ENCODE assay signal across 7 mouse cellular contexts in genomic region chr3:57846662-57846911, GRCm38 (mm10). TPM values are rescaled to one million over a fixed set of nuclear protein-coding genes. Genes with fewer than 3 reads are reported as not detected.
DNase-seq lines count a peak whose midpoint lies in the region; ATAC-seq lines count a peak whose summit lies in the region.

No protein-coding gene starts in this region.

- ATAC-seq in embryonic facial prominence, embryonic 13.5 days (ENCODE audit: insufficient number of reproducible peaks, insufficient read depth, low FRiP score, low TSS enrichment, low read depth): no peak
- peak; percentile 36; the same call in 1 of the 2 replicates for ATAC-seq in limb, embryonic 11.5 days (ENCODE audit: insufficient number of reproducible peaks, low FRiP score, low TSS enrichment, low read depth)
- no peak for ATAC-seq in stomach, embryonic 16.5 days (ENCODE audit: insufficient read depth, low FRiP score)

- H3K9ac ChIP-seq in embryonic facial prominence, embryonic 13.5 days: peak overlapping the region; percentile 89
- H3K9ac ChIP-seq in limb, embryonic 11.5 days (ENCODE audit: low read length): peak overlapping the region; percentile 88
- peak overlapping the region; percentile 87 for H3K9ac ChIP-seq in stomach, embryonic 16.5 days (ENCODE audit: low read length)

- H3K4me3 ChIP-seq in embryonic facial prominence, embryonic 13.5 days: peak overlapping the region; percentile 94
- peak overlapping the region; percentile 95 for H3K4me3 ChIP-seq in limb, embryonic 11.5 days (ENCODE audit: low read depth, low read length)
- H3K4me3 ChIP-seq in stomach, embryonic 16.5 days (replicated peaks; ENCODE audit: low read length): peak overlapping the region; percentile 90

- H3K4me1 ChIP-seq in embryonic facial prominence, embryonic 13.5 days: peaks cover 15% of the 10 kb centered on the region
- H3K4me1 ChIP-seq in limb, embryonic 11.5 days (ENCODE audit: control insufficient read depth, insufficient read depth, low read length): peaks cover 4% of the 10 kb centered on the region; the same call in 1 of the 2 replicates
- peaks cover 10% of the 10 kb centered on the region for H3K4me1 ChIP-seq in stomach, embryonic 16.5 days (ENCODE audit: control insufficient read depth, insufficient read depth, low read length)

- DNase-seq in retina, adult 2 months (ENCODE audit: low read depth, low spot score): peak; percentile 36
- no peak for DNase-seq in retina, embryonic 14.5 days (ENCODE audit: low spot score)
- DNase-seq in limb, embryonic 11.5 days (ENCODE audit: low spot score): no peak
- DNase-seq in thymus, postnatal 0 days (ENCODE audit: low spot score): no peak
- no peak for DNase-seq in adrenal gland, adult 8-10 months

- H3K27ac ChIP-seq in embryonic facial prominence, embryonic 13.5 days: peak overlapping the region; percentile 96
- H3K27ac ChIP-seq in limb, embryonic 11.5 days (replicated peaks; ENCODE audit: low read depth, low read length): peak overlapping the region; percentile 75
- H3K27ac ChIP-seq in stomach, embryonic 16.5 days (ENCODE audit: low read length): peak overlapping the region; percentile 85

- H3K36me3 ChIP-seq in embryonic facial prominence, embryonic 13.5 days: peaks cover 21% of the 10 kb centered on the region
- peaks cover 3% of the 10 kb centered on the region; the same call in 1 of the 2 replicates for H3K36me3 ChIP-seq in limb, embryonic 11.5 days (ENCODE audit: control insufficient read depth, insufficient read depth, low read length)
- H3K36me3 ChIP-seq in stomach, embryonic 16.5 days (ENCODE audit: control insufficient read depth, insufficient read depth, low read length): 0 out of 2 replicates have a peak, but pooled peaks cover 6% of the 10 kb centered on the region

- 0 out of 2 replicates have a peak, but pooled peaks cover 2% of the 10 kb centered on the region for H3K9me3 ChIP-seq in embryonic facial prominence, embryonic 13.5 days
- no peaks in the 10 kb centered on the region for H3K9me3 ChIP-seq in limb, embryonic 11.5 days (ENCODE audit: control insufficient read depth, low read length)
- no peaks in the 10 kb centered on the region; the same call in 1 of the 2 replicates for H3K9me3 ChIP-seq in stomach, embryonic 16.5 days (replicated peaks; ENCODE audit: control insufficient read depth, low read length)

- 2% methylated on average over 9 of the region's 9 CpGs for WGBS in embryonic facial prominence, embryonic 13.5 days
- 2% methylated on average over 9 of the region's 9 CpGs for WGBS in limb, embryonic 11.5 days
- WGBS in stomach, embryonic 16.5 days: 3% methylated on average over 9 of the region's 9 CpGs

- H3K27me3 ChIP-seq in embryonic facial prominence, embryonic 13.5 days: no peaks in the 10 kb centered on the region
- no peaks in the 10 kb centered on the region for H3K27me3 ChIP-seq in limb, embryonic 11.5 days (ENCODE audit: control insufficient read depth, insufficient read depth, low read length)
- H3K27me3 ChIP-seq in stomach, embryonic 16.5 days (ENCODE audit: control insufficient read depth, insufficient read depth, low read length): no peaks in the 10 kb centered on the region

- H3K4me2 ChIP-seq in embryonic facial prominence, embryonic 13.5 days: peak overlapping the region; percentile 67
- peak overlapping the region; percentile 59 for H3K4me2 ChIP-seq in limb, embryonic 11.5 days (ENCODE audit: low read depth, severe bottlenecking)
- H3K4me2 ChIP-seq in stomach, embryonic 16.5 days (ENCODE audit: low read depth, low read length): peak overlapping the region; percentile 84

RNA-seq across cellular contexts. Expression of gene Pfn2, which starts 1.3 kb away (rescaled TPM):
- polyA plus RNA-seq in embryonic facial prominence, embryonic 13.5 days (2015; fragmentation: Nextera tagmentation; extraction: Ambion mirVana): 180 and 184 TPM in 2 replicates
- 113 and 117 TPM in 2 replicates for polyA plus RNA-seq in limb, embryonic 11.5 days (2014; fragmentation: Nextera tagmentation; extraction: Ambion mirVana)
- 56.5 and 60.5 TPM in 2 replicates for polyA plus RNA-seq in stomach, embryonic 16.5 days (2015; fragmentation: Nextera tagmentation; extraction: Ambion mirVana)
- 32.1 and 34.2 TPM in 2 replicates for polyA plus RNA-seq in thymus, postnatal 0 days (2015; fragmentation: Nextera tagmentation; extraction: Ambion mirVana)
- 10 to 100 TPM; 47.6 to 57.7 (median 49.9) TPM for total RNA-seq in adrenal gland, adult 8-10 months (2022)
